Comparison of ENCODE assay signal across 11 mouse cellular contexts in genomic region chr6:5110715-5111048, GRCm38 (mm10).
DNase-seq lines count a peak whose midpoint lies in the region; ATAC-seq and TF ChIP-seq lines count a peak whose summit lies in the region.
"Had no signal": no experiment of that assay in that cellular context is flagged by ENCODE, and none has a peak within 500 bp of the region (broad histone marks: within the 10 kb centered on the region; RNA-seq: fewer than 3 reads in every experiment).

No protein-coding gene starts in this region.

- 21% methylated on average over 3 of the region's 3 CpGs for WGBS in heart, embryonic 10.5 days
- 11% methylated on average over 3 of the region's 3 CpGs for WGBS in liver, embryonic 13.5 days (ENCODE audit: insufficient replicate concordance)
- WGBS in liver, embryonic 11.5 days = 21% methylated on average over 3 of the region's 3 CpGs
- WGBS in limb, embryonic 14.5 days = 4% methylated on average over 3 of the region's 3 CpGs
- whole genome bisulfite sequencing in lung, postnatal 0 days = 23% methylated on average over 3 of the region's 3 CpGs

- H3K4me2 ChIP-seq in liver, embryonic 13.5 days = no peak overlapping the region
- H3K4me2 ChIP-seq in liver, embryonic 11.5 days = no peak overlapping the region; the same call in 1 of the 2 replicates
- H3K4me2 ChIP-seq in CH12.LX (ENCODE audit: insufficient read depth, low read depth, poor library complexity, severe bottlenecking) = peak overlapping the region; percentile 90; the same call in 1 of the 2 replicates
- H3K4me2 ChIP-seq in limb, embryonic 14.5 days (replicated peaks; ENCODE audit: low read depth, low read length, severe bottlenecking) = 0 out of 2 replicates have a peak overlapping the region, but pooled peaks have one; percentile 53
- no peak overlapping the region for H3K4me2 ChIP-seq in lung, postnatal 0 days (replicated peaks; ENCODE audit: low read depth, low read length)

- no peak for TF ChIP-seq POLR2A in CH12.LX (IDR thresholded peaks at IDR 0.05; ENCODE audit: low read depth, low read length)
- no peak for TF ChIP-seq POLR2A in limb, embryonic 14.5 days (IDR thresholded peaks at IDR 0.05; ENCODE audit: borderline replicate concordance, extremely low read depth, insufficient read depth, insufficient read length)

- peaks cover 27% of the 10 kb centered on the region for H3K4me1 ChIP-seq in heart, embryonic 10.5 days
- peaks cover 31% of the 10 kb centered on the region for H3K4me1 ChIP-seq in liver, embryonic 13.5 days (replicated peaks)
- peaks cover 16% of the 10 kb centered on the region for H3K4me1 ChIP-seq in liver, embryonic 11.5 days (replicated peaks; ENCODE audit: control insufficient read depth, insufficient read depth, low read length)
- H3K4me1 ChIP-seq in CH12.LX (ENCODE audit: control insufficient read depth in 1 of 2, insufficient read depth in 2 of 2) = no peaks in the 10 kb centered on the region
- 0 out of 2 replicates have a peak, but pooled peaks cover 15% of the 10 kb centered on the region for H3K4me1 ChIP-seq in limb, embryonic 14.5 days (ENCODE audit: control insufficient read depth, insufficient read depth, low read length)
- H3K4me1 ChIP-seq in lung, postnatal 0 days (ENCODE audit: insufficient read depth, low read depth, low read length) = peaks cover 4% of the 10 kb centered on the region; the same call in 1 of the 2 replicates

- no peaks in the 10 kb centered on the region for H3K9me3 ChIP-seq in heart, embryonic 10.5 days
- H3K9me3 ChIP-seq in liver, embryonic 13.5 days (replicated peaks) = no peaks in the 10 kb centered on the region
- H3K9me3 ChIP-seq in liver, embryonic 11.5 days (ENCODE audit: control insufficient read depth, low read length) = no peaks in the 10 kb centered on the region
- no peaks in the 10 kb centered on the region for H3K9me3 ChIP-seq in CH12.LX (replicated peaks; ENCODE audit: low read length)
- no peaks in the 10 kb centered on the region for H3K9me3 ChIP-seq in limb, embryonic 14.5 days (ENCODE audit: control insufficient read depth, low read length)
- no peaks in the 10 kb centered on the region for H3K9me3 ChIP-seq in lung, postnatal 0 days (ENCODE audit: low read length)
- H3K9me3 ChIP-seq: embryonic facial prominence, embryonic 12.5 days; heart, embryonic 13.5 days; lung, embryonic 15.5 days had no signal

- no peak for TF ChIP-seq EP300 in CH12.LX (IDR thresholded peaks at IDR 0.05; ENCODE audit: low read length)
- no peak for TF ChIP-seq EP300 in lung, postnatal 0 days (IDR thresholded peaks at IDR 0.05)

- no peak for DNase-seq in heart, embryonic 10.5 days (ENCODE audit: low spot score)
- DNase-seq in heart, adult 9 months (ENCODE audit: low spot score in 2 of 2) = no peak
- DNase-seq in liver, embryonic 13.5 days = no peak
- no peak for DNase-seq in liver, embryonic 11.5 days (ENCODE audit: low spot score)
- DNase-seq in CH12.LX (ENCODE audit: extremely low read depth) = no peak
- DNase-seq in limb, embryonic 14.5 days (ENCODE audit: low spot score) = no peak
- DNase-seq in lung, postnatal 0 days (ENCODE audit: low spot score) = no peak

- in situ Hi-C loops in CH12.LX (cut with MboI; ENCODE audit: low pct_ligation_motif_present, low pct_unique_long_range_greater_than_20kb, low sequenced_read_pairs) = loop anchor here (25.0 kb wide), 1 partner anchor 448 kb away; no protein-coding TSS in a partner anchor

- H3K9ac ChIP-seq in liver, embryonic 13.5 days = no peak overlapping the region
- H3K9ac ChIP-seq in liver, embryonic 11.5 days (ENCODE audit: low read depth, low read length) = no peak overlapping the region
- no peak overlapping the region for H3K9ac ChIP-seq in CH12.LX (ENCODE audit: insufficient read depth, low read depth)
- H3K9ac ChIP-seq in limb, embryonic 14.5 days (ENCODE audit: low read depth, low read length, severe bottlenecking) = no peak overlapping the region
- no peak overlapping the region for H3K9ac ChIP-seq in lung, postnatal 0 days (replicated peaks; ENCODE audit: low read depth)
- H3K9ac ChIP-seq: embryonic facial prominence, embryonic 12.5 days had no signal

- peaks cover 5% of the 10 kb centered on the region; the same call in 1 of the 2 replicates for H3K36me3 ChIP-seq in heart, embryonic 10.5 days
- 0 out of 2 replicates have a peak, but pooled peaks cover under 1% of the 10 kb centered on the region for H3K36me3 ChIP-seq in liver, embryonic 13.5 days
- H3K36me3 ChIP-seq in liver, embryonic 11.5 days (ENCODE audit: control insufficient read depth, insufficient read depth, low read length) = 0 out of 2 replicates have a peak, but pooled peaks cover 2% of the 10 kb centered on the region
- H3K36me3 ChIP-seq in CH12.LX (replicated peaks in 1 of 2; ENCODE audit: control insufficient read depth in 1 of 2, insufficient read depth in 1 of 2, low read length in 1 of 2) = no peaks in the 10 kb centered on the region
- peaks cover 5% of the 10 kb centered on the region for H3K36me3 ChIP-seq in limb, embryonic 14.5 days (ENCODE audit: control insufficient read depth, insufficient read depth, low read length)
- H3K36me3 ChIP-seq in lung, postnatal 0 days (ENCODE audit: insufficient read depth, low read length) = no peaks in the 10 kb centered on the region
- H3K36me3 ChIP-seq: lung, embryonic 15.5 days had no signal

- no peak for TF ChIP-seq RAD21 in CH12.LX (IDR thresholded peaks at IDR 0.05; ENCODE audit: low read depth, low read length)

- no peaks in the 10 kb centered on the region for H3K27me3 ChIP-seq in heart, embryonic 10.5 days (ENCODE audit: insufficient read depth, poor library complexity, severe bottlenecking)
- H3K27me3 ChIP-seq in liver, embryonic 13.5 days = no peaks in the 10 kb centered on the region
- H3K27me3 ChIP-seq in liver, embryonic 11.5 days (replicated peaks; ENCODE audit: control insufficient read depth, insufficient read depth, low read length) = no peaks in the 10 kb centered on the region
- H3K27me3 ChIP-seq in CH12.LX (replicated peaks) = no peaks in the 10 kb centered on the region
- no peaks in the 10 kb centered on the region for H3K27me3 ChIP-seq in limb, embryonic 14.5 days (ENCODE audit: control insufficient read depth, insufficient read depth, low read length)
- no peaks in the 10 kb centered on the region for H3K27me3 ChIP-seq in lung, postnatal 0 days (replicated peaks; ENCODE audit: insufficient read depth, low read length)
- H3K27me3 ChIP-seq: embryonic facial prominence, embryonic 12.5 days; heart, embryonic 13.5 days; lung, embryonic 15.5 days had no signal

- dilution Hi-C loops in CH12.LX (cut with MboI; ENCODE audit: extremely low pct_ligation_motif_present, extremely low pct_unique_long_range_greater_than_20kb, low sequenced_read_pairs) = no loop called here

- peak overlapping the region; percentile 56; the same call in 1 of the 2 replicates for H3K4me3 ChIP-seq in heart, embryonic 10.5 days
- H3K4me3 ChIP-seq in liver, embryonic 13.5 days (replicated peaks) = no peak overlapping the region
- H3K4me3 ChIP-seq in liver, embryonic 11.5 days (ENCODE audit: low read depth, low read length) = no peak overlapping the region
- H3K4me3 ChIP-seq in CH12.LX (replicated peaks in 1 of 3; ENCODE audit: low read depth in 2 of 3, low read length in 2 of 3, poor library complexity in 1 of 3) = no peak overlapping the region
- H3K4me3 ChIP-seq in limb, embryonic 14.5 days (replicated peaks; ENCODE audit: low read length) = 0 out of 2 replicates have a peak overlapping the region, but pooled peaks have one; percentile 36
- H3K4me3 ChIP-seq in lung, postnatal 0 days (ENCODE audit: low read depth, low read length) = no peak overlapping the region

- no peak overlapping the region; the same call in 1 of the 2 replicates for H3K27ac ChIP-seq in heart, embryonic 10.5 days
- H3K27ac ChIP-seq in liver, embryonic 13.5 days = no peak overlapping the region
- no peak overlapping the region for H3K27ac ChIP-seq in liver, embryonic 11.5 days (ENCODE audit: low read depth, low read length)
- no peak overlapping the region for H3K27ac ChIP-seq in CH12.LX (ENCODE audit: insufficient read depth, low read depth)
- no peak overlapping the region; the same call in 1 of the 2 replicates for H3K27ac ChIP-seq in limb, embryonic 14.5 days (replicated peaks; ENCODE audit: low read depth, low read length)
- no peak overlapping the region for H3K27ac ChIP-seq in lung, postnatal 0 days (ENCODE audit: low read length)
- H3K27ac ChIP-seq: lung, embryonic 15.5 days had no signal

- no peaks in the 10 kb centered on the region for H3K79me2 ChIP-seq in CH12.LX (replicated peaks; ENCODE audit: control insufficient read depth, extremely low read depth, insufficient read depth, poor library complexity, severe bottlenecking)

- ATAC-seq in liver, embryonic 13.5 days (ENCODE audit: low read depth) = peak; percentile 16; the same call in 1 of the 2 replicates
- no peak for ATAC-seq in liver, embryonic 11.5 days (replicated peaks; ENCODE audit: low FRiP score)
- ATAC-seq in limb, embryonic 14.5 days (ENCODE audit: low FRiP score, low read depth) = no peak
- no peak for ATAC-seq in lung, postnatal 0 days
- ATAC-seq in erythroblast, adult 5-6 weeks (replicated peaks; ENCODE audit: low FRiP score, poor library complexity, severe bottlenecking) = no peak

- no peak for TF ChIP-seq CTCF in CH12.LX (conservative IDR thresholded peaks at IDR 0.05 in 1 of 2, IDR thresholded peaks at IDR 0.05 in 1 of 2; ENCODE audit: low read depth in 2 of 2, low read length in 2 of 2)
- TF ChIP-seq CTCF in lung, postnatal 0 days (IDR thresholded peaks at IDR 0.05) = no peak

TF ChIP-seq in CH12.LX, 34 proteins besides CTCF, POLR2A, EP300 and RAD21:
- TF ChIP-seq POLR2AphosphoS2 (IDR thresholded peaks at IDR 0.05; ENCODE audit: low read depth, low read length) (no peak), NRF1 (IDR thresholded peaks at IDR 0.05; ENCODE audit: low read depth, low read length) (no peak), CHD1 (IDR thresholded peaks at IDR 0.05; ENCODE audit: low read depth, low read length) (no peak)

Comparison
In these comparisons a context has a peak if more than half of its experiments do, and no peak if none do; other contexts are left out.
1. H3K4me3 ChIP-seq: peak in heart, embryonic 10.5 days (single experiment) and limb, embryonic 14.5 days (single experiment); none in liver, embryonic 13.5 days (single experiment), liver, embryonic 11.5 days (single experiment), CH12.LX (0 of 3) and lung, postnatal 0 days (single experiment).
2. H3K4me2 ChIP-seq: peak in CH12.LX (single experiment) and limb, embryonic 14.5 days (single experiment); none in liver, embryonic 13.5 days (single experiment), liver, embryonic 11.5 days (single experiment) and lung, postnatal 0 days (single experiment).